Mouse (Mus musculus): ENCODE results near the gene Smarca1. TPM values are rescaled to one million over a fixed set of nuclear protein-coding genes. Genes with fewer than 3 reads are reported as not detected.

The Smarca1 gene
- polyA plus RNA-seq, 1 experiment from 2014 or later: 52.1 TPM

- peak overlapping the region; percentile 59 for H3K4me3 ChIP-seq
- H3K4me2 ChIP-seq (replicated peaks): peak overlapping the region; percentile 64
- no peak; the same call in 1 of the 2 replicates for ATAC-seq (ENCODE audit: low FRiP score, low read depth)
- no peaks in the 10 kb centered on the region for H3K9me3 ChIP-seq
- no peaks in the 10 kb centered on the region for H3K36me3 ChIP-seq
- no peaks in the 10 kb centered on the region for H3K27me3 ChIP-seq
- H3K9ac ChIP-seq: peak overlapping the region; percentile 72
- 0 out of 2 replicates have a peak, but pooled peaks cover 2% of the 10 kb centered on the region for H3K4me1 ChIP-seq
- H3K27ac ChIP-seq: peak overlapping the region; percentile 85; the same call in 1 of the 2 replicates
- WGBS: 12% methylated on average over 10 of the region's 12 CpGs
Measured at GRCm38 (mm10) chrX:47891243-47891906, 1.4 kb downstream of the Smarca1 start.

- no peaks in the 10 kb centered on the region for H3K9me3 ChIP-seq
Measured at GRCm38 (mm10) chrX:47887401-47887800, 5.4 kb downstream of the Smarca1 start.

GRCm38 (mm10) chrX:47882813-47883212 is 10.0 kb downstream of the Smarca1 start:
- no peak for ATAC-seq (ENCODE audit: low FRiP score, low read depth)
- H3K4me1 ChIP-seq: 0 out of 2 replicates have a peak, but pooled peaks cover 3% of the 10 kb centered on the region
- 44% methylated on average over 6 of the region's 6 CpGs for WGBS
- no peak overlapping the region for H3K4me2 ChIP-seq (replicated peaks)
- H3K9me3 ChIP-seq: no peaks in the 10 kb centered on the region
- H3K36me3 ChIP-seq: 0 out of 2 replicates have a peak, but pooled peaks cover 7% of the 10 kb centered on the region
- no peak overlapping the region for H3K9ac ChIP-seq
- no peaks in the 10 kb centered on the region for H3K27me3 ChIP-seq
- H3K4me3 ChIP-seq: no peak overlapping the region
- no peak overlapping the region for H3K27ac ChIP-seq

More at GRCm38 (mm10) chrX:47887401-47887800, 5.4 kb downstream of the Smarca1 start:
- no peak overlapping the region for H3K4me3 ChIP-seq
- H3K27me3 ChIP-seq: no peaks in the 10 kb centered on the region
- 61% methylated on average over 2 of the region's 2 CpGs for WGBS
- H3K4me1 ChIP-seq: 0 out of 2 replicates have a peak, but pooled peaks cover 2% of the 10 kb centered on the region
- no peak overlapping the region for H3K27ac ChIP-seq
- no peak overlapping the region for H3K9ac ChIP-seq
- 0 out of 2 replicates have a peak, but pooled peaks cover 7% of the 10 kb centered on the region for H3K36me3 ChIP-seq
- ATAC-seq (ENCODE audit: low FRiP score, low read depth): no peak
- no peak overlapping the region for H3K4me2 ChIP-seq (replicated peaks)

GRCm38 (mm10) chrX:47880052-47880451 is 12.7 kb downstream of the Smarca1 start:
- no peak overlapping the region for H3K4me2 ChIP-seq (replicated peaks)
- H3K27me3 ChIP-seq: no peaks in the 10 kb centered on the region
- no peaks in the 10 kb centered on the region for H3K9me3 ChIP-seq
- no peak overlapping the region for H3K4me3 ChIP-seq
- peaks cover 7% of the 10 kb centered on the region; the same call in 1 of the 2 replicates for H3K36me3 ChIP-seq
- 0 out of 2 replicates have a peak, but pooled peaks cover 3% of the 10 kb centered on the region for H3K4me1 ChIP-seq
- H3K27ac ChIP-seq: no peak overlapping the region
- no peak overlapping the region for H3K9ac ChIP-seq
- ATAC-seq (ENCODE audit: low FRiP score, low read depth): peak; percentile 69; the same call in 1 of the 2 replicates
- WGBS: 36% methylated on average over 2 of the region's 2 CpGs

GRCm38 (mm10) chrX:47858544-47858943 is 34.2 kb downstream of the Smarca1 start:
- Histone ChIP-seq H3K4me3 (no peak overlapping the region), H3K27me3 (no peaks in the 10 kb centered on the region), H3K27ac (no peak overlapping the region), H3K36me3 (peaks cover 12% of the 10 kb centered on the region), H3K4me1 (no peaks in the 10 kb centered on the region), H3K4me2 (replicated peaks) (no peak overlapping the region), H3K9me3 (no peaks in the 10 kb centered on the region), H3K9ac (no peak overlapping the region)
- no peak for ATAC-seq (ENCODE audit: low FRiP score, low read depth)
- 97% methylated on average over 1 of the region's 1 CpGs for WGBS

- no peaks in the 10 kb centered on the region for H3K9me3 ChIP-seq
- H3K27ac ChIP-seq: no peak overlapping the region
- H3K36me3 ChIP-seq: no peaks in the 10 kb centered on the region
- no peaks in the 10 kb centered on the region for H3K4me1 ChIP-seq
- WGBS: 42% methylated on average over 1 of the region's 1 CpGs
- no peaks in the 10 kb centered on the region for H3K27me3 ChIP-seq
- no peak for ATAC-seq (ENCODE audit: low FRiP score, low read depth)
- H3K9ac ChIP-seq: no peak overlapping the region
- H3K4me3 ChIP-seq: no peak overlapping the region
- no peak overlapping the region for H3K4me2 ChIP-seq (replicated peaks)
Measured at GRCm38 (mm10) chrX:47835835-47836195, 57.0 kb downstream of the Smarca1 start.

GRCm38 (mm10) chrX:47835098-47835834 is 57.5 kb downstream of the Smarca1 start:
- Histone ChIP-seq H3K27me3 (no peaks in the 10 kb centered on the region), H3K9me3 (no peaks in the 10 kb centered on the region), H3K4me2 (replicated peaks) (no peak overlapping the region), H3K36me3 (no peaks in the 10 kb centered on the region), H3K4me3 (no peak overlapping the region), H3K9ac (no peak overlapping the region), H3K4me1 (no peaks in the 10 kb centered on the region), H3K27ac (no peak overlapping the region)
- ATAC-seq (ENCODE audit: low FRiP score, low read depth): no peak
- WGBS: 51% methylated on average over 6 of the region's 6 CpGs

- no peak overlapping the region for H3K4me2 ChIP-seq (replicated peaks)
- WGBS: 61% methylated on average over 2 of the region's 2 CpGs
- no peaks in the 10 kb centered on the region for H3K27me3 ChIP-seq
- no peaks in the 10 kb centered on the region for H3K9me3 ChIP-seq
- no peaks in the 10 kb centered on the region for H3K4me1 ChIP-seq
- H3K4me3 ChIP-seq: no peak overlapping the region
- no peak overlapping the region for H3K27ac ChIP-seq
- no peak overlapping the region for H3K9ac ChIP-seq
- ATAC-seq (ENCODE audit: low FRiP score, low read depth): no peak
- H3K36me3 ChIP-seq: no peaks in the 10 kb centered on the region
Measured at GRCm38 (mm10) chrX:47833431-47833830, 59.3 kb downstream of the Smarca1 start.

- Histone ChIP-seq H3K27me3 (no peaks in the 10 kb centered on the region), H3K36me3 (0 out of 2 replicates have a peak, but pooled peaks cover 4% of the 10 kb centered on the region), H3K4me2 (replicated peaks) (no peak overlapping the region), H3K4me3 (no peak overlapping the region), H3K9ac (no peak overlapping the region), H3K4me1 (no peaks in the 10 kb centered on the region), H3K27ac (no peak overlapping the region), H3K9me3 (no peaks in the 10 kb centered on the region)
- WGBS: 61% methylated on average over 2 of the region's 2 CpGs
- no peak for ATAC-seq (ENCODE audit: low FRiP score, low read depth)
Measured at GRCm38 (mm10) chrX:47820566-47820965, 72.2 kb downstream of the Smarca1 start.

- no peaks in the 10 kb centered on the region for H3K27me3 ChIP-seq
- H3K27ac ChIP-seq: no peak overlapping the region
- no peak for ATAC-seq (ENCODE audit: low FRiP score, low read depth)
- H3K9me3 ChIP-seq: no peaks in the 10 kb centered on the region
- 85% methylated on average over 2 of the region's 2 CpGs for WGBS
- no peaks in the 10 kb centered on the region for H3K4me1 ChIP-seq
- no peaks in the 10 kb centered on the region for H3K36me3 ChIP-seq
- no peak overlapping the region for H3K9ac ChIP-seq
- H3K4me2 ChIP-seq (replicated peaks): no peak overlapping the region
- H3K4me3 ChIP-seq: no peak overlapping the region
Measured at GRCm38 (mm10) chrX:47808717-47809116, 84.1 kb downstream of the Smarca1 start.

GRCm38 (mm10) chrX:47764440-47764839 is 128.3 kb downstream of the Smarca1 start:
- Histone ChIP-seq H3K36me3 (no peaks in the 10 kb centered on the region), H3K4me3 (no peak overlapping the region), H3K9ac (no peak overlapping the region), H3K27ac (no peak overlapping the region), H3K4me2 (replicated peaks) (no peak overlapping the region), H3K4me1 (no peaks in the 10 kb centered on the region), H3K27me3 (no peaks in the 10 kb centered on the region), H3K9me3 (no peaks in the 10 kb centered on the region)
- 90% methylated on average over 1 of the region's 1 CpGs for WGBS
- ATAC-seq (ENCODE audit: low FRiP score, low read depth): no peak

- no peak for ATAC-seq (ENCODE audit: low FRiP score, low read depth)
- WGBS: 23% methylated on average over 1 of the region's 1 CpGs
- H3K9ac ChIP-seq: no peak overlapping the region
- no peak overlapping the region for H3K4me3 ChIP-seq
- H3K4me1 ChIP-seq: no peaks in the 10 kb centered on the region
- no peak overlapping the region for H3K4me2 ChIP-seq (replicated peaks)
- no peaks in the 10 kb centered on the region for H3K9me3 ChIP-seq
- no peaks in the 10 kb centered on the region for H3K36me3 ChIP-seq
- no peaks in the 10 kb centered on the region for H3K27me3 ChIP-seq
- H3K27ac ChIP-seq: no peak overlapping the region
Measured at GRCm38 (mm10) chrX:47760212-47760611, 132.6 kb downstream of the Smarca1 start.

All from limb, embryonic 13.5 days (tissue).